Mouse (Mus musculus) kidney, embryonic 15.5 days (tissue): ENCODE measurements around the gene Syt13. TPM values are rescaled to one million over a fixed set of nuclear protein-coding genes. Genes with fewer than 3 reads are reported as not detected.
A peak's percentile ranks its signal among the peaks of the same experiment; 100 is the strongest.

Experiments used
- ATAC-seq: fragments of 200-750 bp; cut with Nextera tagmentation; replicated peaks from 2 replicates; pipeline ENCODE4 v1.8.0; 2017; ENCODE audit warnings: moderate TSS enrichment; ENCODE audit not compliant: low FRiP score
- H3K27ac ChIP-seq: fragments of 300-500 bp; sonication (generic); 2 replicates; pipeline ENCODE4 v1.5.1; 2015; ENCODE audit warnings: mild to moderate bottlenecking, inconsistent platforms
- H3K27me3 ChIP-seq: fragments of 300-500 bp; sonication (generic); 2 replicates; pipeline ENCODE4 v1.6.1; 2015; ENCODE audit warnings: inconsistent platforms
- H3K36me3 ChIP-seq: fragments of 300-500 bp; sonication (generic); 2 replicates; pipeline ENCODE4 v1.6.1; 2015; ENCODE audit warnings: inconsistent platforms
- H3K4me1 ChIP-seq: fragments of 300-500 bp; sonication (generic); 2 replicates; pipeline ENCODE4 v1.6.1; 2015; ENCODE audit warnings: inconsistent platforms
- H3K4me2 ChIP-seq: fragments of 300-500 bp; sonication (generic); 2 replicates; pipeline ENCODE4 v1.6.1; 2015; ENCODE audit warnings: moderate library complexity, mild to moderate bottlenecking, inconsistent platforms
- H3K4me3 ChIP-seq: fragments of 300-500 bp; sonication (generic); replicated peaks from 2 replicates; pipeline ENCODE4 v1.5.1; 2015; ENCODE audit warnings: mild to moderate bottlenecking, inconsistent platforms
- H3K9ac ChIP-seq: fragments of 300-500 bp; sonication (generic); 2 replicates; pipeline ENCODE4 v1.6.1; 2015; ENCODE audit warnings: mild to moderate bottlenecking, inconsistent platforms
- H3K9me3 ChIP-seq: fragments of 300-500 bp; sonication (generic); replicated peaks from 2 replicates; pipeline ENCODE4 v1.6.1; 2016; ENCODE audit warnings: inconsistent platforms
- whole genome bisulfite sequencing: fragments of 180-500 bp; shearing (Covaris S2); methylation state at CpG from one replicate; pipeline ENCODE4 v1.1.7; 2015; ENCODE audit warnings: mixed read lengths; 5-methylcytosine and 5-hydroxymethylcytosine counted together
- polyA plus RNA-seq: library from polyadenylated mRNA; unstranded; fragments of >200 nt; fragmentation: Nextera tagmentation; extraction: Ambion mirVana; gene quantifications from 2 replicates; pipeline ENCODE4 v1.2.1, GENCODE M21; 2015

Syt13 gene
- polyA plus RNA-seq, 1 experiment from 2014 or later = 6.5 TPM

GRCm38 (mm10) chr2:92892524-92892923 is 22.4 kb upstream of the Syt13 start:
- WGBS = 82% methylated on average over 4 of the region's 4 CpGs

GRCm38 (mm10) chr2:92903650-92904049 is 11.2 kb upstream of the Syt13 start:
- ATAC-seq = no peak
- no peak overlapping the region for H3K9ac ChIP-seq
- H3K27me3 ChIP-seq = peaks cover 13% of the 10 kb centered on the region; the same call in 1 of the 2 replicates
- H3K4me2 ChIP-seq = no peak overlapping the region
- WGBS = 72% methylated on average over 13 of the region's 13 CpGs
- H3K4me3 ChIP-seq = no peak overlapping the region
- H3K9me3 ChIP-seq = no peaks in the 10 kb centered on the region
- H3K27ac ChIP-seq = no peak overlapping the region
- peaks cover 4% of the 10 kb centered on the region; the same call in 1 of the 2 replicates for H3K4me1 ChIP-seq
- H3K36me3 ChIP-seq = no peaks in the 10 kb centered on the region

More at GRCm38 (mm10) chr2:92892524-92892923, 22.4 kb upstream of the Syt13 start:
- Histone ChIP-seq H3K4me2 (no peak overlapping the region), H3K9ac (no peak overlapping the region), H3K27ac (no peak overlapping the region), H3K4me1 (no peaks in the 10 kb centered on the region), H3K27me3 (no peaks in the 10 kb centered on the region), H3K36me3 (no peaks in the 10 kb centered on the region), H3K9me3 (no peaks in the 10 kb centered on the region), H3K4me3 (no peak overlapping the region)
- ATAC-seq = no peak

DNA sequence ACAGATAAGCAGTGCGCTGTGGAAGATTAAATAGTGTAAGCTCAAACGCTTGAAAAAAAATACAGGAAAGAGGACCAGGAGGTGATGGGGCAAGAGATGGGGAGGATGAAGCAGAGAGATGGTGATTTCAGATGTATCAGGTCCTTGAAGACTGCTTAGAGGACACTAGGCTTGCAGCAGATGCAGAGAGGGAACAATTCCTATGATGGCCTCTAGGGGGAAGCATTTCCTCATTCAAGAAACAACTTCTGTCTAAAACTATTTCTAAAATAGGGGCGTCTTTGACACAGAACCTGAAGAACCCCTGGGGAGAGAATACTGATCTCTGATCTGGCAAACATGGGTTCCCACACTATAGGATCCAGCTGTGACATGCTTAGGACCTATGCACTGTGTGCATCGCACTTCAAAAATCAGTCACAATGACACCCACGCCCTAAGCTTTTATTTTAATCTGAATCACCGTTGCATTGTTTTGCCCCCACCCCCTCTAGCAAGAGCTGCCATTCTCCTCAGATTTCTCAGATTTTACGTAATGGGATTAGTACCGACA is 10.5 kb upstream of the Syt13 start:
- Histone ChIP-seq H3K9me3 (no peaks in the 10 kb centered on the region), H3K27me3 (peaks cover 13% of the 10 kb centered on the region; the same call in 1 of the 2 replicates), H3K27ac (no peak overlapping the region), H3K4me1 (peaks cover 4% of the 10 kb centered on the region; the same call in 1 of the 2 replicates), H3K9ac (no peak overlapping the region), H3K4me2 (no peak overlapping the region), H3K36me3 (no peaks in the 10 kb centered on the region), H3K4me3 (no peak overlapping the region)
- 32% methylated on average over 8 of the region's 8 CpGs for WGBS
- 0 out of 2 replicates have a peak, but pooled peaks have one; percentile 25 for ATAC-seq

- Histone ChIP-seq H3K36me3 (no peaks in the 10 kb centered on the region), H3K27me3 (peaks cover 39% of the 10 kb centered on the region), H3K4me2 (no peak overlapping the region), H3K4me3 (no peak overlapping the region), H3K9me3 (no peaks in the 10 kb centered on the region), H3K27ac (no peak overlapping the region), H3K9ac (no peak overlapping the region), H3K4me1 (peaks cover 15% of the 10 kb centered on the region)
- no peak for ATAC-seq
- WGBS = 75% methylated on average over 4 of the region's 4 CpGs
Measured at GRCm38 (mm10) chr2:92910371-92910770, 4.5 kb upstream of the Syt13 start.

DNA sequence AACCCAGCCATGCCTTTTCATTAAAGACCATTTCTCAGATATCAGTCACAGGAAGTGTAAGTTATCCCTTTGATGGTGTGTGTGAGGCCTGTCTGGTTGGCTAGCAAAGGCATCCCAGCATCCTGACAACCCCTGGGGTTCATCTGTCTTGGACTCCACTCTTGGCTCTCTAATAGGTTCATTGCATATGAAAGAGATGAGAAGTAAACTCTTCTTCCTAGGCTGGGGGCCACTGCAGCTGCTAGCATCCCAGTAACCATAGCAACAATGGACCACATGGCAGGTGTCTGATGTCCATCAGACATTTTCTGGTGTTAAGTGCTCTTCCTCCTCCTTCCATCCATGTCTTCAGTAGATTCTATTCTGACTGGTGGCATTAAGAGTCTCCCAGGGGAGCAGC is 2.6 kb upstream of the Syt13 start:
- no peak overlapping the region for H3K9ac ChIP-seq
- ATAC-seq = no peak
- H3K4me2 ChIP-seq = no peak overlapping the region
- no peak overlapping the region for H3K4me3 ChIP-seq
- no peaks in the 10 kb centered on the region for H3K9me3 ChIP-seq
- peaks cover 31% of the 10 kb centered on the region for H3K4me1 ChIP-seq
- H3K27me3 ChIP-seq = peaks cover 43% of the 10 kb centered on the region
- no peak overlapping the region for H3K27ac ChIP-seq
- no peaks in the 10 kb centered on the region for H3K36me3 ChIP-seq

DNA sequence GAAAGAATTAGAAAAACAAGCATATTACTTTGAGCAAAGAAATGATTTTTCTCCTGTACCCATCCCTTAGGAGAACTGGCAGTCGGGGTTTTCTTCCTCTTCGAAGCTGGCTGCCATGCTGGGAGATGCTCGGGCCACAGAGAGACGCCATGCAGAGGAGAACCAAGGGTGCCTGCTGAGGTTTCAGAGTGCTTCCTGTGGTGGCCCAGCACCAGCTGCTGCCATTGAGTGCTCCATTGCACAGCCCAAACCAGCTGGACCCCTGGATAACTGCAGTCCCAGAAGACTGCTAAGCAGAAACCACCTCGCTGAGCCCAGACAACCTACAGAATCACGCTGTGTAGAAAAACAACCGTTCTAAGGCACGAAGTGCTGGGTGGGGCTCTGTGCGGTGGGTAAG is 1.6 kb upstream of the Syt13 start:
- no peak for ATAC-seq
- no peak overlapping the region for H3K4me2 ChIP-seq
- peaks cover 43% of the 10 kb centered on the region for H3K27me3 ChIP-seq
- WGBS = 20% methylated on average over 9 of the region's 9 CpGs
- H3K9me3 ChIP-seq = no peaks in the 10 kb centered on the region
- H3K4me3 ChIP-seq = no peak overlapping the region
- peaks cover 40% of the 10 kb centered on the region for H3K4me1 ChIP-seq
- H3K9ac ChIP-seq = no peak overlapping the region
- H3K36me3 ChIP-seq = no peaks in the 10 kb centered on the region
- no peak overlapping the region for H3K27ac ChIP-seq

DNA sequence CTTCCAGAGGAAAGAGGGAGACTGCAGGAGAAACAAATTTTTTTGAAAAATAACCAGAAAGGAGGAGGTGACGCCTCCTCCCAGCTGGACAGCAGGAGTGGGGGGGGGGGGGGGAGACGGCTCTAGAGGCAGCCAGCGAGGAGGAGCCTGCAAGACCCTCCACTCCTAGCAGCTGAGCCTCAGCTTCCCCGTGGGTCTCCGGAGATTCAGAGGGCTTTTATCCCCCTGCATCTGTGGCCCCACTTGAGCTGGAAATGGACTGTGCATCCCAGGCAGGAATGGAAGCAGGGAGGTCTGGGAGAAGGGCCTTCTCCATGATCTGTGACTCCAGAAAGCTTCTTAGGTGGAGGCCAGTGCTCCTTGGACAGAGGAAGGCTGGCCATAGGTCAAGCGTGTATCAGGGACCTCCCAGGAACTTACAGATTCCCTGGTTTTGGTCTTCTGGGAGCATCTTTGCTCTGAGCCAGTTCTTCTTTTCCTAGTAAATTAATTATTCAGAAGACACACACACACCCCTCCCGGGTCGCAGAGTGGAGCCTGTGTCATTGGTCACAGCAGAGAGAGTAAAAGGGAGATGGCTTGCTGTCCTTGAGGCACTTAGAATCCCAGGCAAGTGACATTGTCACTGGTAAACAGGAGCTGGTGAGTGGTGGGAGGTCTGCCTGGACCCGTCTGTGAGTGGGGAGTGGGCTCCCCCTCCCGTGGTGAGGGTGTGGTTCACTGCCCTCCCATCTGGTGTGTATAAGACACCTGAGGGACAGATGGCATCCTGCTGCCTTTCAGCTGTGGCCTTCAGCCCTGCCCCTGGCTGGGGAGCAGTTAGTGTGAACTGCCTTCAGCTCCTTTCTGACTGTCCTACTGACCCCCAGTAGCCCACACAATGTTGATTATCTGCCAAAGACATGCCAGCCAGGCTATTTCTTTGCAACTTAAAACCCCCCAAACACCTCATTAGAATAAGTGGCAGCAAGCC is 1.0 kb downstream of the Syt13 start:
- Histone ChIP-seq H3K4me2 (peak overlapping the region; percentile 90), H3K4me3 (peak overlapping the region; percentile 49), H3K9me3 (no peaks in the 10 kb centered on the region), H3K27me3 (peaks cover 43% of the 10 kb centered on the region), H3K36me3 (no peaks in the 10 kb centered on the region), H3K4me1 (peaks cover 47% of the 10 kb centered on the region), H3K27ac (no peak overlapping the region), H3K9ac (0 out of 2 replicates have a peak overlapping the region, but pooled peaks have one; percentile 52)
- WGBS = 14% methylated on average over 9 of the region's 10 CpGs
- no peak for ATAC-seq

- Histone ChIP-seq H3K27ac (peak overlapping the region; percentile 59), H3K4me1 (peaks cover 47% of the 10 kb centered on the region), H3K36me3 (no peaks in the 10 kb centered on the region), H3K9ac (no peak overlapping the region), H3K4me3 (no peak overlapping the region), H3K27me3 (peaks cover 37% of the 10 kb centered on the region), H3K9me3 (no peaks in the 10 kb centered on the region), H3K4me2 (peak overlapping the region; percentile 7; the same call in 1 of the 2 replicates)
- ATAC-seq = peak; percentile 21; the same call in 1 of the 2 replicates
- WGBS = 23% methylated on average over 7 of the region's 7 CpGs
Measured at GRCm38 (mm10) chr2:92917405-92918142, 2.7 kb downstream of the Syt13 start.

- Histone ChIP-seq H3K9me3 (no peaks in the 10 kb centered on the region), H3K27ac (no peak overlapping the region), H3K4me2 (no peak overlapping the region), H3K4me3 (no peak overlapping the region), H3K36me3 (no peaks in the 10 kb centered on the region), H3K4me1 (peaks cover 28% of the 10 kb centered on the region), H3K9ac (no peak overlapping the region), H3K27me3 (peaks cover 5% of the 10 kb centered on the region)
- WGBS = 88% methylated on average over 4 of the region's 4 CpGs
- ATAC-seq = no peak
Measured at GRCm38 (mm10) chr2:92920709-92921108, 5.8 kb downstream of the Syt13 start.

DNA sequence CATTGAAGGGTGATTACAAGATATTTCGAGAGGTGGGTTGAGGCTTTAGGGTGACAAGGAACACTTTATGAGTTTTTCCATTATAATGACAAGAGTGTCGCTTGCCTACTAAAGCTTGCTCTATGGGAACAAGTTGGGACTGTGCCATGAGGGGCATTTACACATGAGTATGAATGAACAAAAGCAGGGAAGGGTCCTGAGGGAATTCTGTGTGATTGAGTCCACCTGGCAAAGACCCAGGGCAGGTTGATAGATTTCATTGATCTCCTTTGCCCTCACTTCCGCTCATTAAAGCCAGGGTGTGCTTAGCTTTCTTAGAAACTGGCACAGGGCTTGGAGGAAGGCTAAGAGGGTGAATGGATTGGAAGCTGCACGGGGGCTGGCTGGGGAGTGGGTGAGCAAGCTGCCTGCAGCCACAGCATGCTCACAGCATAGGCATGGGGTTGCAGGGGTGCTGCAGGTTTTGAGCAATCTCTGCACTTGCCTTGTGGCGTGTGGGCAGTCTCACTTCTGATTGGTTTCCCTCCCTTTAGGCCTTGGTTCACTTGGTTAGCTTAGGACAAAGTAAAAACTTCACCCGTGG is 9.9 kb downstream of the Syt13 start:
- no peaks in the 10 kb centered on the region for H3K9me3 ChIP-seq
- H3K9ac ChIP-seq = no peak overlapping the region
- H3K4me3 ChIP-seq = no peak overlapping the region
- no peak for ATAC-seq
- no peaks in the 10 kb centered on the region for H3K36me3 ChIP-seq
- H3K4me2 ChIP-seq = no peak overlapping the region
- no peaks in the 10 kb centered on the region for H3K4me1 ChIP-seq
- H3K27ac ChIP-seq = no peak overlapping the region
- no peaks in the 10 kb centered on the region; the same call in 1 of the 2 replicates for H3K27me3 ChIP-seq
- WGBS = 72% methylated on average over 6 of the region's 6 CpGs

DNA sequence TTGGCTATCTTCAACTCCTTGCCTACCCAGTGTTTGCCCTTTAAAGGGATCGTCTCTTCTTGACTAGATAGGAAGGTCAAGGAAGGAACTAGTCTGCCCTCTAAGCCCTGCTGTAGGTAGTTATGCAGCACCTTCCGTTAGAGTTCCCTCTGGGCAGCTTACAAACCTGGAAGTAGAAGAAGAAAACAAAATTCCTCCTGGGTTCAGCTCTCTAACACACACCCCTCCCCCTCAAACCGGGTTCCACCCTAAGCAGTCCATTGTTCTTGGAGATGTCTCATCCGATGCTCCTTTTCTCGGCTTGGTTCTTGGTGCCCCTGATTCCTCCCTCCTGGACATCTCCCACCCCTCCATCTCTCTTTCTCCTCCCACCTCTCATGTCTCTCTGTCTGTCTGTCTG is 14.8 kb downstream of the Syt13 start:
- H3K9me3 ChIP-seq = no peaks in the 10 kb centered on the region
- no peak for ATAC-seq
- 82% methylated on average over 5 of the region's 5 CpGs for WGBS
- no peak overlapping the region for H3K9ac ChIP-seq
- no peak overlapping the region for H3K4me3 ChIP-seq
- H3K27me3 ChIP-seq = no peaks in the 10 kb centered on the region
- no peaks in the 10 kb centered on the region for H3K36me3 ChIP-seq
- no peak overlapping the region for H3K4me2 ChIP-seq
- no peak overlapping the region for H3K27ac ChIP-seq
- peaks cover 13% of the 10 kb centered on the region for H3K4me1 ChIP-seq
